Mouse (Mus musculus): ENCODE results near the gene Cyp4f39.
"Not testable (repeated sequence)": the region's sequence is repeated elsewhere in the genome, so short reads cannot be mapped to it uniquely, and the experiment has no call there.

Gene Cyp4f39

GRCm38 (mm10) chr17:32474954-32475560, 22.5 kb downstream of the Cyp4f39 start:
- DNase-seq, result no peak

GRCm38 (mm10) chr17:32477204-32477603, 24.7 kb downstream of the Cyp4f39 start:
- DNase-seq, result no peak

GRCm38 (mm10) chr17:32478727-32479126, 26.2 kb downstream of the Cyp4f39 start:
- no peak for DNase-seq

GRCm38 (mm10) chr17:32479554-32480506, 27.3 kb downstream of the Cyp4f39 start:
- DNase-seq, result peak in 1 of 2 experiments; percentile 29

- DNase-seq, result no peak
Measured at GRCm38 (mm10) chr17:32481766-32482165, 29.2 kb downstream of the Cyp4f39 start.

GRCm38 (mm10) chr17:32483200-32483599, 30.7 kb downstream of the Cyp4f39 start:
- DNase-seq, result peak; percentile 96 to 97

- peak; percentile 33 to 51 for DNase-seq
Measured at GRCm38 (mm10) chr17:32492349-32492980, 39.9 kb downstream of the Cyp4f39 start.

- DNase-seq, result peak; percentile 78 to 85
Measured at GRCm38 (mm10) chr17:32494601-32495000, 42.1 kb downstream of the Cyp4f39 start.

GRCm38 (mm10) chr17:32500511-32500910, 48.0 kb downstream of the Cyp4f39 start:
- not testable (repeated sequence) for DNase-seq

GRCm38 (mm10) chr17:32501051-32501450, 48.5 kb downstream of the Cyp4f39 start:
- DNase-seq, result peak in 1 of 2 experiments; percentile 23

GRCm38 (mm10) chr17:32503111-32503510, 50.6 kb downstream of the Cyp4f39 start:
- DNase-seq, result peak in 1 of 2 experiments; percentile 52

- peak; percentile 72 to 78 for DNase-seq
Measured at GRCm38 (mm10) chr17:32505851-32506728, 53.6 kb downstream of the Cyp4f39 start, which contains the start of gene Cyp4f17. Cyp4f17 (plus strand) TSS chr17:32506050.

GRCm38 (mm10) chr17:32506729-32507245, 54.3 kb downstream of the Cyp4f39 start:
- DNase-seq, result peak in 1 of 2 experiments; percentile 34

- no peak for DNase-seq
Measured at GRCm38 (mm10) chr17:32516126-32516525, 63.6 kb downstream of the Cyp4f39 start.

- no peak for DNase-seq
Measured at GRCm38 (mm10) chr17:32521981-32522380, 69.5 kb downstream of the Cyp4f39 start.

GRCm38 (mm10) chr17:32522386-32522785, 69.9 kb downstream of the Cyp4f39 start:
- no peak for DNase-seq

GRCm38 (mm10) chr17:32522816-32523215, 70.3 kb downstream of the Cyp4f39 start:
- no peak for DNase-seq

- DNase-seq, result no peak
Measured at GRCm38 (mm10) chr17:32523895-32524294, 71.4 kb downstream of the Cyp4f39 start.

- not testable (repeated sequence) for DNase-seq
Measured at GRCm38 (mm10) chr17:32526341-32526740, 73.8 kb downstream of the Cyp4f39 start.

GRCm38 (mm10) chr17:32527748-32528147, 75.2 kb downstream of the Cyp4f39 start:
- no peak for DNase-seq

- DNase-seq, result peak; percentile 87 to 92
Measured at GRCm38 (mm10) chr17:32528408-32529337, 76.2 kb downstream of the Cyp4f39 start.
